Mouse (Mus musculus): ENCODE measurements around the gene Syt14.

GRCm38 (mm10) chr1:192900913-192901312 is 134.7 kb downstream of the Syt14 start:
- TF ChIP-seq CTCF (conservative IDR thresholded peaks at IDR 0.05; ENCODE audit: insufficient read depth, insufficient read length, low read depth, low read length) (no peak), POLR2A (IDR thresholded peaks at IDR 0.05; ENCODE audit: low read depth, low read length) (no peak)
